Mouse (Mus musculus): ENCODE measurements at regions not wholly inside any gene's neighbourhood (a gene's known extent, or its start where the extent isn't known, plus 50 kb on each side); places are given as distances from the start of the nearest gene placed in this dataset.

DNA sequence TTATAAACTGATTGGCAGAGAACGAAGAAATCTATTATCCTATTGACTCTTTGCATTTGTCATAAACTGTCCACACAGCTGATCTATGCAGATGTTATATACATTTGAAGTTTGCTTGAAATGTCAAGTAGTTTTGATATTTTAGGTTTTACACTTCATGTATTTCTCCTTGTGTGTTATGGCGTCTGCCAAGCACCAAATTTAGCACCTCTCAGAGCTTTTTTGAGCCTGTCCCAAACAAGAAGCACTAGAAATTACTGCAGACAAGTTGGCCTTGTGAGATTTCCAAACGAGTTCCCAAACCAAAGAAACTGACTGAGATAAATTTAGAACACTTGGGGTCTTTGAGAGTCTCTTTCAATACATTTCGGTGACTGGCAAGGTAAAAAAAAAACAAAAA lies 335.7 kb upstream of the Cited2 start:
- no peak for DNase-seq (ENCODE audit: low read depth in 1 of 2, low spot score in 2 of 2)
- Histone ChIP-seq H3K36me3 (ENCODE audit: control insufficient read depth, insufficient read depth, low read length) (no peaks in the 10 kb centered on the region), H3K4me3 (ENCODE audit: extremely low read depth, insufficient read depth, insufficient read length) (no peak overlapping the region), H3K4me1 (ENCODE audit: control insufficient read depth, insufficient read depth, insufficient read length) (no peaks in the 10 kb centered on the region), H3K27ac (ENCODE audit: insufficient read depth, low read length) (no peak overlapping the region), H3K27me3 (ENCODE audit: control insufficient read depth, insufficient read depth, low read length) (no peaks in the 10 kb centered on the region)
- 88% methylated on average over 4 of the region's 4 CpGs for WGBS
- TF ChIP-seq POLR2A (IDR thresholded peaks at IDR 0.05; ENCODE audit: low read depth, low read length): no peak
- TF ChIP-seq CTCF (IDR thresholded peaks at IDR 0.05; ENCODE audit: extremely low read depth, insufficient read depth, insufficient read length, insufficient replicate concordance): no peak

- 90% methylated on average over 8 of the region's 8 CpGs for WGBS
- H3K4me3 ChIP-seq (ENCODE audit: extremely low read depth, insufficient read depth, insufficient read length): no peak overlapping the region
- no peak for DNase-seq (ENCODE audit: low read depth in 1 of 2, low spot score in 2 of 2)
- TF ChIP-seq CTCF (IDR thresholded peaks at IDR 0.05; ENCODE audit: extremely low read depth, insufficient read depth, insufficient read length, insufficient replicate concordance) (no peak), POLR2A (IDR thresholded peaks at IDR 0.05; ENCODE audit: low read depth, low read length) (no peak)
- no peak overlapping the region for H3K27ac ChIP-seq (ENCODE audit: insufficient read depth, low read length)
- H3K36me3 ChIP-seq (ENCODE audit: control insufficient read depth, insufficient read depth, low read length): no peaks in the 10 kb centered on the region
- no peaks in the 10 kb centered on the region for H3K4me1 ChIP-seq (ENCODE audit: control insufficient read depth, insufficient read depth, insufficient read length)
- H3K27me3 ChIP-seq (ENCODE audit: control insufficient read depth, insufficient read depth, low read length): no peaks in the 10 kb centered on the region
Measured at GRCm38 (mm10) chr10:17395495-17396224, 327.4 kb upstream of the Cited2 start.

- Histone ChIP-seq H3K27me3 (ENCODE audit: control insufficient read depth, insufficient read depth, low read length) (no peaks in the 10 kb centered on the region), H3K4me1 (ENCODE audit: control insufficient read depth, insufficient read depth, insufficient read length) (no peaks in the 10 kb centered on the region), H3K27ac (ENCODE audit: insufficient read depth, low read length) (no peak overlapping the region), H3K36me3 (ENCODE audit: control insufficient read depth, insufficient read depth, low read length) (no peaks in the 10 kb centered on the region), H3K4me3 (ENCODE audit: extremely low read depth, insufficient read depth, insufficient read length) (no peak overlapping the region)
- TF ChIP-seq POLR2A (IDR thresholded peaks at IDR 0.05; ENCODE audit: low read depth, low read length): no peak
- no peak for TF ChIP-seq CTCF (IDR thresholded peaks at IDR 0.05; ENCODE audit: extremely low read depth, insufficient read depth, insufficient read length, insufficient replicate concordance)
- DNase-seq (ENCODE audit: low read depth in 1 of 2, low spot score in 2 of 2): no peak
Measured at GRCm38 (mm10) chr10:17403899-17404298, 319.1 kb upstream of the Cited2 start.

- WGBS: 76% methylated on average over 2 of the region's 2 CpGs
- H3K27me3 ChIP-seq (ENCODE audit: control insufficient read depth, insufficient read depth, low read length): no peaks in the 10 kb centered on the region
- TF ChIP-seq CTCF (IDR thresholded peaks at IDR 0.05; ENCODE audit: extremely low read depth, insufficient read depth, insufficient read length, insufficient replicate concordance): no peak
- TF ChIP-seq POLR2A (IDR thresholded peaks at IDR 0.05; ENCODE audit: low read depth, low read length): no peak
- no peak for DNase-seq (ENCODE audit: low read depth in 1 of 2, low spot score in 2 of 2)
- H3K36me3 ChIP-seq (ENCODE audit: control insufficient read depth, insufficient read depth, low read length): no peaks in the 10 kb centered on the region
- H3K4me3 ChIP-seq (ENCODE audit: extremely low read depth, insufficient read depth, insufficient read length): no peak overlapping the region
- no peaks in the 10 kb centered on the region for H3K4me1 ChIP-seq (ENCODE audit: control insufficient read depth, insufficient read depth, insufficient read length)
- no peak overlapping the region for H3K27ac ChIP-seq (ENCODE audit: insufficient read depth, low read length)
Measured at GRCm38 (mm10) chr10:17407854-17408606, 315.0 kb upstream of the Cited2 start.

- 74% methylated on average over 1 of the region's 1 CpGs for WGBS
Measured at GRCm38 (mm10) chr10:17408781-17409180, 314.2 kb upstream of the Cited2 start.

GRCm38 (mm10) chr10:17411300-17411987 lies 311.6 kb upstream of the Cited2 start:
- Histone ChIP-seq H3K27me3 (ENCODE audit: control insufficient read depth, insufficient read depth, low read length) (no peaks in the 10 kb centered on the region), H3K36me3 (ENCODE audit: control insufficient read depth, insufficient read depth, low read length) (no peaks in the 10 kb centered on the region), H3K4me1 (ENCODE audit: control insufficient read depth, insufficient read depth, insufficient read length) (no peaks in the 10 kb centered on the region; the same call in none of the 2 replicates), H3K27ac (ENCODE audit: insufficient read depth, low read length) (no peak overlapping the region), H3K4me3 (ENCODE audit: extremely low read depth, insufficient read depth, insufficient read length) (no peak overlapping the region)
- no peak for DNase-seq (ENCODE audit: low read depth in 1 of 2, low spot score in 2 of 2)
- TF ChIP-seq POLR2A (IDR thresholded peaks at IDR 0.05; ENCODE audit: low read depth, low read length): no peak
- no peak for TF ChIP-seq CTCF (IDR thresholded peaks at IDR 0.05; ENCODE audit: extremely low read depth, insufficient read depth, insufficient read length, insufficient replicate concordance)
- 84% methylated on average over 4 of the region's 4 CpGs for WGBS

More at GRCm38 (mm10) chr10:17408781-17409180, 314.2 kb upstream of the Cited2 start:
- Histone ChIP-seq H3K4me3 (ENCODE audit: extremely low read depth, insufficient read depth, insufficient read length) (no peak overlapping the region), H3K4me1 (ENCODE audit: control insufficient read depth, insufficient read depth, insufficient read length) (no peaks in the 10 kb centered on the region), H3K27me3 (ENCODE audit: control insufficient read depth, insufficient read depth, low read length) (no peaks in the 10 kb centered on the region), H3K36me3 (ENCODE audit: control insufficient read depth, insufficient read depth, low read length) (no peaks in the 10 kb centered on the region), H3K27ac (ENCODE audit: insufficient read depth, low read length) (no peak overlapping the region)
- TF ChIP-seq CTCF (IDR thresholded peaks at IDR 0.05; ENCODE audit: extremely low read depth, insufficient read depth, insufficient read length, insufficient replicate concordance) (no peak), POLR2A (IDR thresholded peaks at IDR 0.05; ENCODE audit: low read depth, low read length) (no peak)
- DNase-seq (ENCODE audit: low read depth in 1 of 2, low spot score in 2 of 2): no peak

Data from spleen, adult 2 months (tissue).